Mouse (Mus musculus): ENCODE measurements around the gene Mthfd1. TPM values are rescaled to one million over a fixed set of nuclear protein-coding genes. Genes with fewer than 3 reads are reported as not detected.

The Mthfd1 gene
- total and polyA plus RNA-seq, 3 experiments: 208 to 231 TPM; not detected in 1

- TF ChIP-seq NRF1 (IDR thresholded peaks at IDR 0.05; ENCODE audit: insufficient read depth, low read depth, low read length, poor library complexity, severe bottlenecking) (no peak), RAD21 (IDR thresholded peaks at IDR 0.05; ENCODE audit: low read depth, low read length) (no peak), CTCF (IDR thresholded peaks at IDR 0.05 in 2 of 3, conservative IDR thresholded peaks at IDR 0.05 in 1 of 3; ENCODE audit: control insufficient read depth in 1 of 3, insufficient read depth in 1 of 3, low read depth in 2 of 3, low read length in 3 of 3, poor library complexity in 1 of 3, severe bottlenecking in 1 of 3) (no peak), UBTF (IDR thresholded peaks at IDR 0.05; ENCODE audit: borderline replicate concordance, insufficient read depth, low read depth, low read length) (no peak), ZMIZ1 (IDR thresholded peaks at IDR 0.05; ENCODE audit: low read depth, low read length) (peak; percentile 57), KAT2A (conservative IDR thresholded peaks at IDR 0.05; ENCODE audit: low read depth, low read length) (no peak; the same call in 1 of the 2 replicates), ZKSCAN1 (IDR thresholded peaks at IDR 0.05; ENCODE audit: low read depth, low read length) (no peak; the same call in 1 of the 2 replicates), CHD1 (IDR thresholded peaks at IDR 0.05; ENCODE audit: low read depth, low read length) (peak; percentile 10; the same call in 1 of the 2 replicates), USF2 (IDR thresholded peaks at IDR 0.05; ENCODE audit: borderline replicate concordance in 1 of 2, insufficient read depth in 1 of 2, low read depth in 1 of 2, low read length in 2 of 2) (no peak), TAL1 (IDR thresholded peaks at IDR 0.05; ENCODE audit: low read length) (peak; percentile 64), BHLHE40 (IDR thresholded peaks at IDR 0.05; ENCODE audit: borderline replicate concordance, low read depth, low read length) (peak; percentile 58; the same call in 1 of the 2 replicates), TBP (IDR thresholded peaks at IDR 0.05; ENCODE audit: low read depth, low read length) (no peak; the same call in 1 of the 2 replicates), USF1 (IDR thresholded peaks at IDR 0.05; ENCODE audit: low read depth, low read length) (no peak), MXI1 (IDR thresholded peaks at IDR 0.05; ENCODE audit: low read depth, low read length) (peak; percentile 83), MEF2A (IDR thresholded peaks at IDR 0.05; ENCODE audit: extremely low read depth, insufficient replicate concordance, low read depth, low read length, poor library complexity, severe bottlenecking) (no peak)
These were observed 14.0 kb upstream of the Mthfd1 start (continued) for GRCm38 (mm10) chr12:76241084-76241483.

- Histone ChIP-seq H3K4me3 (ENCODE audit: control insufficient read depth in 1 of 2, insufficient read depth in 1 of 2, low read depth in 2 of 2, low read length in 2 of 2) (peak overlapping the region; percentile 40 to 45), H3K36me3 (ENCODE audit: control insufficient read depth in 1 of 2, insufficient read depth in 2 of 2, low read length in 2 of 2) (peaks cover 0 to 39% of the 10 kb centered on the region in 2 experiments; a peak in 2 of 4 replicates), H3K27me3 (ENCODE audit: control insufficient read depth in 1 of 2, insufficient read depth in 2 of 2, low read length in 2 of 2) (no peaks in the 10 kb centered on the region), H3K79me2 (ENCODE audit: control insufficient read depth, insufficient read depth, low read length, poor library complexity) (peaks cover 4% of the 10 kb centered on the region; the same call in 1 of the 2 replicates), H3K4me1 (ENCODE audit: control insufficient read depth in 1 of 2, insufficient read depth in 2 of 2, low read length in 2 of 2) (peaks cover 31 to 40% of the 10 kb centered on the region in 2 experiments), H3K9ac (ENCODE audit: control insufficient read depth, low read depth, low read length, poor library complexity, severe bottlenecking) (peak overlapping the region; percentile 77), H3K9me3 (replicated peaks; ENCODE audit: insufficient read depth, low read length) (no peaks in the 10 kb centered on the region), H3K27ac (ENCODE audit: control insufficient read depth, low read depth, low read length) (peak overlapping the region; percentile 100)
- DNase-seq (ENCODE audit: low read depth, low spot score): peak; percentile 54
- no peak; the same call in 1 of the 2 replicates for TF ChIP-seq TAL1 (IDR thresholded peaks at IDR 0.05; ENCODE audit: low read length)
- TF ChIP-seq ETS1 (IDR thresholded peaks at IDR 0.05; ENCODE audit: low read depth, low read length): peak; percentile 29; the same call in 1 of the 2 replicates
- 0 out of 2 replicates have a peak, but pooled peaks have one; percentile 14 for TF ChIP-seq MYC (IDR thresholded peaks at IDR 0.05; ENCODE audit: low read depth, low read length)
- TF ChIP-seq SMC3 (IDR thresholded peaks at IDR 0.05; ENCODE audit: low read depth, low read length): no peak
- peak; percentile 34; the same call in 1 of the 2 replicates for TF ChIP-seq GATA1 (IDR thresholded peaks at IDR 0.05; ENCODE audit: low read depth, low read length)
- no peak for TF ChIP-seq CHD2 (IDR thresholded peaks at IDR 0.05; ENCODE audit: low read length)
- TF ChIP-seq EP300 (IDR thresholded peaks at IDR 0.05; ENCODE audit: low read depth in 1 of 2, low read length in 2 of 2): peak in 1 of 2 experiments; percentile 24; a peak in 1 of 4 replicates
- TF ChIP-seq MAX (IDR thresholded peaks at IDR 0.05; ENCODE audit: low read length): no peak
- no peak for TF ChIP-seq HCFC1 (IDR thresholded peaks at IDR 0.05; ENCODE audit: low read depth, low read length)
- peak; percentile 22; the same call in 1 of the 2 replicates for TF ChIP-seq TCF12 (IDR thresholded peaks at IDR 0.05; ENCODE audit: low read depth, low read length)
These were observed 13.3 kb upstream of the Mthfd1 start for GRCm38 (mm10) chr12:76241833-76242232.

Measured in MEL (cell line).